Mouse (Mus musculus): ENCODE results near the gene Fastkd5.
"Not testable (repeated sequence)": the region's sequence is repeated elsewhere in the genome, so short reads cannot be mapped to it uniquely, and the experiment has no call there.

The Fastkd5 gene

DNA sequence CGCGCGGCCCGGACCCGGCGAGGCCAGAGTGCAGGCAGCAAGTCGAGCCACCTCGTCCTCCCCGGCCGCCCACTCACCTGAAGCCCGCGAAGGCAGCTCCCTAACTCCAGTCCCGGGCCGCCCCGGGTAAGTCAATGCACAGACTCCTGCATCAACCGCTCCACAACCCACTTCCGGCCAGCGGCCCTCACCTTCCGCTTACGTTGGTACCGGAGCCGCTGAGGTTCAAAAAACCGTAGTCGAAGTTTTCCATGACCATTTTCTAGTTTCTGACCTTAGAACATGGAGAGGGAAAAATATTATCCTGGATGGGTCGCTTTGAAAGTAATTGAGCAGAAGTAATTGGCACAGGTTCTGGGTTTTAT, at the start of gene Fastkd5, which contains the start of gene Ubox5:
Fastkd5 (minus strand) TSS at position 189 of the 365 bp plus-strand sequence.
Ubox5 (minus strand) TSS at position 200 of the 365 bp plus-strand sequence.
- DNase-seq (ENCODE audit: low spot score in 2 of 2): peak; percentile 89 to 93

- no peak for DNase-seq (ENCODE audit: low spot score in 2 of 2)
Measured at GRCm38 (mm10) chr2:130679154-130679553, 49.3 kb upstream of the Fastkd5 start.

DNA sequence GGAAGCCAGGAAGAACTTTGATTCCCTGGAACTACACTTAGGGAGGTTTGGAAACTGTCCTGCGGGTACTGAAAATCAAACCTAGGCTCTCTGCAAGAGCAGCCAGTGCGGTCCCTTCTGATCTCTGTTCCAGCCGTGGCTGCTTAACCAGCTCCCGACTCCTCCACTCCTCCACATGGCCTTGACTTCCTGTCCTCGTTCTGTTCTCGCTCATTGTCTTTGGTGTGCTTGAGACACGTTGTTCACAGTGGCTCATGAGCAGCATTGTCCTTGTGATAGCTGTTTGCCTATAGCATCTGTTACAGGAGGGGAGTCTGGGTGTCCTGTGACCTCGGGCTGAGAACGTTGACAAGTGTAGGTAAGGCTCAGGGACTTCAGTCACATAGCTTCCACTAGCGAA, 47.4 kb upstream of the Fastkd5 start:
- DNase-seq (ENCODE audit: low spot score in 2 of 2): no peak

GRCm38 (mm10) chr2:130667559-130667958, 37.7 kb upstream of the Fastkd5 start, which contains the start of gene Itpa:
TSS of gene Itpa (plus strand) at chr2:130667610.
- DNase-seq (ENCODE audit: low spot score in 2 of 2): peak; percentile 65 to 70

DNA sequence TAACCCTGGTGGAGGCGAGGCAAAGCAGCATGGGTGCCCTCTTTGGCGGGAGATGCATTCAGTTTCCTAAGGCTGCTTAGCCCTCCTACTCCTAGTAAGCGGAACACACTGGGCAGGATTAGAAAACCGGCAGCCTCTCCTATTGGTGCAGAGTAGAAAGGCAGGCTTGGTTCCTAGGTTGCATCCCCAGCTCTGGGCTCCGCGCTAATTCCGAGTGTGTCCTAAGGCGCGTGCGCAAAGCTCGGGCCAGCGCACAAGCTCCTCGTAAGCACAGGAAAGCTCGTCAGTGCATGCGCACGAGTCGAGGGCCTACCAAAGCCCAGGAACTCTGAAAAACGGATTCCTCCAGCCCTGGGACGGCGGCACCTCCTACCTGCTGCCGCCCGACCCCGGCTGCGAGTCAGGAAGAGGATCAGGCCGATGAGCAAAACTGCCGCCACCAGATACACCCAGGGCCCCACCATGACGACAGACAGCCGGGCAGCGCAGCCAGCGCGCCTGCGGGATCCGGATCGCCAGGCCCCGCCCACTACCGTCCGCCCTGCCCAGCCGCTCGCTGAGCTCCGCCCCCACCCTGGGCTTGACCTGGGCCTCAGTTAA, 34.4 kb upstream of the Fastkd5 start, which contains the start of gene Ddrgk1:
Ddrgk1 (minus strand) TSS at position 558 of the 600 bp plus-strand sequence.
- DNase-seq (ENCODE audit: low spot score in 2 of 2): peak; percentile 86 to 90

GRCm38 (mm10) chr2:130663342-130663741, 33.5 kb upstream of the Fastkd5 start:
- DNase-seq (ENCODE audit: low spot score in 2 of 2): no peak

DNA sequence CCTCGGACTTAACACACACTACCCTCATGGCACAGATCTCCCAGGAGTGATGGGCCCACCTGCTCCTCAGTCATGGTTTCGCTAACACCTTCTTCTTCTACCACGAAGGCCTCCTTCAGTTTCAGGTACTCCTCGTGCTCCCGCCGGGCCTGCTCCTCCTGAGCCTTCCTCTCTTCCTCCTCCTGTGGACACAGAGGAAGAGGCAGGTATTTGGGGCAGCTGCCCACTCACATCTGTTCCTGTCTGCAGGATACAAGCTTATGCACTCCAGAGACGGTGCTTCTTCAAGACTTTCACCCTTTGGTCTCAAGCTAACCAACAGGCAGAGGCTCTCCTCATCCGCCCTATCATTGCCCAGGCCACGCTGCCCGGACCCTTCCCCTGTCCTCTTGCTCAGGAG, 28.7 kb upstream of the Fastkd5 start:
- no peak for DNase-seq (ENCODE audit: low spot score in 2 of 2)

GRCm38 (mm10) chr2:130657541-130657940, 27.7 kb upstream of the Fastkd5 start:
- peak; percentile 54 to 61 for DNase-seq (ENCODE audit: low spot score in 2 of 2)

- no peak for DNase-seq (ENCODE audit: low spot score in 2 of 2)
Measured at GRCm38 (mm10) chr2:130656536-130656935, 26.7 kb upstream of the Fastkd5 start.

DNA sequence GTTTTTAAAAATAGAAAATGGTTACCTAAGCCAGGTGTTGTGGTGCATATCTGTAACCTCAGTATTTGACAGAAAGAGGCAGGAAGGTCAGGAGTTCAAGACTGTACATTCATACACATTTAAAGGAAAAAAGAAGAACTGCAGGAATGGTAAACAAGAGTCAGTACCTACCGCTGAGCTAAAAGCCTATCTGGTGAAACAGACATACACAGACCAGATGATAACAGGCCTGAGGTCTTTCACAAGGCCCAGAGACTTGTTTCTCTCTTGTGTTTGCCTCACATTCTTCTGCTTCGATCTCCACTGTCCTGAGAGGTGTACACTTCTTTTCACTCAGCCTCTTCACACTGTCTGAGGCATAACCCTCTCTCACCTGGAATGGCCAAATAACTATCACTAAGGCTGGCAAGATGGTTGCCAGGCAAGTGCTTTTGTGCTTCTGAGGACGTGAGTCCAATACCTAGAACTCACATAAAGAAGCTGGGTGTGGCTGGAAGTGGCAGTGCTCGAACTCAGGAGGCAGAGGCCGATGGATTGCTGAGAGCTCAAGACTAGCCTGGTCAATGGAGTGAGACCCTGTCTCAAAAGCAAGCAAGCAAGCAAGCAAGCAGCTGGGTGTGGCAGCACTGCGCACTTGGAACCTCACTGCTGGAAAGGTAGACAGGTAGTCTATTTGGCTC, 26.0 kb upstream of the Fastkd5 start:
- DNase-seq (ENCODE audit: low spot score in 2 of 2): no peak

DNA sequence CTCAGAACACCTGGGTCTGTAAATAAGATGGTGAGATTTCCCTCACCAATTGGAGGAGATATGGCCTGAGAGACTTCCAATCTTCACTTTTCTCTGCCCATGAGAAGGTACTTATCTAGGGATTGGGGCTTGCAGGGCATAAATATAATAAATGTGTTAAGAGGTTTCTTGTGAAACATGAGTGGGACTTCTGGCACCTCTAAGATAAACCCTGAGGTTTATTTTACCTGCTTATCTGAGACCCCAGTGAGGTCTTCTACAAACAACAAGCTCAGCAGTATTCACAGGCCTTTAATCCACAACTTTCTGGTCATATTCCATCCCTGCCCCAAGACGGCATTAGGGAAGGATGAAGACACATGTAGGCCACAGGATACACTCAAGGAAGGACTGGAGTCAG, 23.9 kb upstream of the Fastkd5 start:
- no peak for DNase-seq (ENCODE audit: low spot score in 2 of 2)

- DNase-seq (ENCODE audit: low spot score in 2 of 2): no peak
Measured at GRCm38 (mm10) chr2:130653303-130653702, 23.5 kb upstream of the Fastkd5 start.

DNA sequence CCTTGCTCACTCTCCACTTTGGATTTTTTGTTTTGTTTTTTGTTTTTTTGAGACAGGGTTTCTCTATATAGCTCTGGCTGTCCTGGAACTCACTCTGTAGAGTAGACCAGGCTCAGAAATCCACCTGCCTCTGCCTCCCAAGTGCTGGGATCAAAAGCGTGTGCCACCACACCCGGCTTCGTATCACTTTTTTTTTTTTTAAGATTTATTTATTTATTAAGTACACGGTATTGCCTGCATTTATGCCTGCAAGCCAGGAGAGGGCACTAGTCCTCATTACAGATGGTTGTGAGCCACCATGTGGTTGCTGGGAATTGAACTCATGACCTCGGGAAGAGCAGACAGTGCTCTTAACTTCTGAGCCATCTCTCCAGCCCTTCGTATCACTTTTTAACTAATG, 19.2 kb upstream of the Fastkd5 start:
- not testable (repeated sequence) for DNase-seq (ENCODE audit: low spot score in 2 of 2)

- DNase-seq (ENCODE audit: low spot score in 2 of 2): no peak
Measured at GRCm38 (mm10) chr2:130645198-130645597, 15.4 kb upstream of the Fastkd5 start.

DNA sequence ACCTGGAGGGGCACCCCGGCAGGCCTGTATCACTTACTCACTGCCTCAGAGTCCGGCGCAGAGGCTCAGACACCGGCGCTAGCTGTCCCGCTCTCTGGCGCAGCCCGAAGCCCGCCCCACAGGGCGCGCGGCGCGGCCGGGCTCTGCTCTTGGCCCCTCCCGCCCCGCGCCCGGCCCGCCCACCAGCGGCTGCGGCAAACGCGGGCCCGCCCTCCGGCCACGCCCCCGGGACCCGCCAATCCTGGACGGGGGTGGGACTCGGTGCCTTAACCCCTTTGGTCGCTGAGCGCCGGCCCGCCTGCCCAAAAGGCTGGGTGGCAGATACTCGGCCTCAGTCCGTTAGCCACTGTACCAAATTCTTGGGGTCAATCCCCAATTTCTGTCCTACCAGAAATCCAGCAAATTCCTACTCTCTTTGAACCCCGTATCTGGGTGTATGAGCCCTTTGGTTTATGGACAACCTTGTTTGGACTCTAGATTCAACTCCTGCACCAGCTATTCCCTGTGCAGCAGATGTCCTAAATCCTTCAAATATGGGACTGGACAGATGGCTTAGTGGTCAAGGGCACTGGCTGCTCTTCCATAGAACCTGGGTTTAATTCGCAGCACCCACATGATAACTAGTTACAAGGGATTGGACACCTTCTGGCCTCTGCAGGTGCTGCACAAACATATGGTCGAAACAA, 13.0 kb upstream of the Fastkd5 start, which contains the start of gene Lzts3:
Lzts3 (minus strand) TSS at position 120 of the 686 bp plus-strand sequence.
- DNase-seq (ENCODE audit: low spot score in 2 of 2): peak; percentile 73 to 85

DNA sequence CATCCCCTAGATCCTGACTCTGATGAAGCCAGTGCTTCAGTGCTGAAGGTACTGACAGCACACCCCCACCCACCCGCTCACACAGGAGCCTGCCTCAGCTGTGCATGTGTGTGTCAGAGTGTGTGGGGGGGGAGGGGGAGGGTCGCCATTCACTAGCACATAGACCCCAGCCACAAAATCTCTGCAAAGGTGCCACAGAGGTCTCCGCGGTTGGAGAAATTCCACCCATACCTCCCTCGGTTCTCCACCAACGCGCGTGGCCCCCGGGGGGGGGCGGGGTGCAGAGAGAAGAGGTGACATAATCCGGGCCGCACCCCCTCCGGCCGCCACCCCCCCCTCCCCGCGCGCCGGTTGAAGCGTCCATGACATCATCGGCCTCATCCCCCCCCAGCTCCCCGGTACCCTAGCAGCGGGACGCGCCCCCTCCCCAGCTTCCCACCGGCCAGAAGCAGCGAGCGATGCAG, 12.4 kb upstream of the Fastkd5 start:
- DNase-seq (ENCODE audit: low spot score in 2 of 2): no peak

DNA sequence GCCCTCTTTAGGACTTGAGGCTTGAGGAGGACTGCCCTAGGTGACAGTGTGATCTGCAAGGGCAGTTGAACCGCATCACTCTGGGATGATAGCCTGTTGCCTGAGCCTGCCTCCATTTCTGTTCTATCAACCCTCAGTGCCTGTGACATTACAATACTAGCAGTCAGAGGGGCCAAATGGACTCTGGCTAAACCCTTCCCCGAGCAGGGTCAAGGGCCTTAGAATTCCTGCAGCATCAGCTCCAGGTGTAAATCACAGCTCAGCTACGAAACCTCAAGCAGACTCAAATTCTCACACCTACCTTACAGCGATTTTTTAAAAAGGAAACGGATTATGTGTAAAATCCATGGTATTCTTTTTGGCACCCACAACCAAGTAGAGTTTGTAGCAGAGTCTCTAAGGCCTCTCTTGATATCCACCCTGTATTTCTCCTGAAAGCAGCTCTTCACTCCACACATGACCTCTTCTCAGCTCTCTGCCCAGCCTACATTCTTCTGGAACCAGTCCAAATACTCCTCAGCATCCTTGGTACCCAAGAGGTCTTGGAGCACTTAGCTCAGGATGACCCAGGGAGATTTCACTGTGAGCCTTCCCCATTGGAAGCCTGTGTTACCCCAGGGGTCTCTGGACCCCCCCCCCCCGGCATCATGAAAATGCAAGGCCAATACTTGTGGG, 11.7 kb upstream of the Fastkd5 start:
- no peak for DNase-seq (ENCODE audit: low spot score in 2 of 2)

DNA sequence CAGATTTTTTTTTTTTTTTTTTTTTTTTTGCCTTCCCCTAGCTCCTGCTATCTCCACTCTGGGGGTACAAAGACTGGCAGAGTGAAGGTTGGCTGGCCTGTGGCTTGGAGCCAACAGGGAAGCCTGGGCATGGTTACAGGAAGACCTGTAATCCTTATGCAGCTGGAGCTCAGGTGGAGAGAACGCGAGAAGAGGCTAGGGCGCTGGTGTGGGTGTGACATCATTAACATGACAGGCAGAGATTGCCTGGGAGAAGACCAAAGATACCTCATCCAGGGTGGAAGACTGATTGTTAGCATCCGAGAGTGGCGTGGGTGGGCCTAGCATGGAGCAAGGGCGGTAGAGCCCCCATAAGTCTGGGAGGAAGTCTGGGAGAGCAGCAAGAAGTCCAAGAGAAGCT, 9.4 kb upstream of the Fastkd5 start:
- no peak for DNase-seq (ENCODE audit: low spot score in 2 of 2)

GRCm38 (mm10) chr2:130638101-130638611, 8.3 kb upstream of the Fastkd5 start:
- no peak for DNase-seq (ENCODE audit: low spot score in 2 of 2)

DNA sequence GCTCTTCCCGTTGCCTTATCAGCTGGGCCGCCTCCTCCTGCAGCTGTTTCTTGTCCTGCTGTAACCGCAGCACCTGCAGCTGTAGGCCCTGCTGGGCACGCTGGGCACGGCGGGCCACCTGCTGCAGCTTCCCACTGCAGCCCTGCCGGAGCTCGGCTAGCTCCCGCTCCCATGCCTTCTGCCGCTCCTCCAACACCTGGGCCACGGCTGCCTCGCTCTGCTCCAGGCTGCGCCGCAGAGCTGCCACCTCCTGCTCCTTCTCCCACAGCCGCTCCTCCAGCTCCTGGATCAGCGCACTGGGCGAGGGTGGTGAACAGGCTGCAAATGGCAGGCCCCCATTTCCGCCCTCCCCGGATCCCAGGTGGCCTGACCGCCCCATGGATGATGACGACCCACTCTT, 6.0 kb upstream of the Fastkd5 start:
- no peak for DNase-seq (ENCODE audit: low spot score in 2 of 2)

- DNase-seq (ENCODE audit: low spot score in 2 of 2): no peak
Measured at GRCm38 (mm10) chr2:130634739-130635411, 5.0 kb upstream of the Fastkd5 start.

Data from frontal cortex, postnatal 25 days (tissue).